Mouse (Mus musculus) kidney, embryonic 16.5 days (tissue): ENCODE data around the gene Kcnq1. TPM values are rescaled to one million over a fixed set of nuclear protein-coding genes. Genes with fewer than 3 reads are reported as not detected.

Experiments used
- ATAC-seq: fragments of 200-750 bp; cut with Nextera tagmentation; 2 replicates; pipeline ENCODE4 v1.8.0; 2017; ENCODE audit warnings: moderate TSS enrichment; ENCODE audit not compliant: low FRiP score, low TSS enrichment
- H3K27ac ChIP-seq: fragments of 300-500 bp; sonication (generic); 2 replicates; pipeline ENCODE4 v1.5.1; 2014; ENCODE audit warnings: low read length
- H3K27me3 ChIP-seq: fragments of 300-500 bp; sonication (generic); 2 replicates; pipeline ENCODE4 v1.6.1; 2014; ENCODE audit warnings: low read length, control low read depth, mixed read lengths; ENCODE audit not compliant: insufficient read depth
- H3K36me3 ChIP-seq: fragments of 300-500 bp; sonication (generic); 2 replicates; pipeline ENCODE4 v1.6.1; 2014; ENCODE audit warnings: low read length, control low read depth, mixed read lengths; ENCODE audit not compliant: insufficient read depth
- H3K4me1 ChIP-seq: fragments of 300-500 bp; sonication (generic); 2 replicates; pipeline ENCODE4 v1.6.1; 2014; ENCODE audit warnings: low read length, control low read depth, mixed read lengths; ENCODE audit not compliant: insufficient read depth
- H3K4me2 ChIP-seq: fragments of 300-500 bp; sonication (generic); replicated peaks from 2 replicates; pipeline ENCODE4 v1.6.1; 2014; ENCODE audit warnings: low read depth, low read length
- H3K4me3 ChIP-seq: fragments of 300-500 bp; sonication (generic); 2 replicates; pipeline ENCODE4 v1.5.1; 2014; ENCODE audit warnings: mild to moderate bottlenecking, low read length
- H3K9ac ChIP-seq: fragments of 300-500 bp; sonication (generic); replicated peaks from 2 replicates; pipeline ENCODE4 v1.6.1; 2014; ENCODE audit warnings: low read length
- H3K9me3 ChIP-seq: fragments of 300-500 bp; sonication (generic); 2 replicates; pipeline ENCODE4 v1.6.1; 2016; ENCODE audit warnings: low read length, control low read depth
- WGBS: fragments of 180-500 bp; shearing (Covaris S2); extraction: QIAGEN DNeasy Blood & Tissue Kit; methylation state at CpG from one replicate; pipeline ENCODE4 v1.1.7; 2014; 5-methylcytosine and 5-hydroxymethylcytosine counted together
- polyA plus RNA-seq: library from polyadenylated mRNA; unstranded; fragments of >200 nt; fragmentation: Nextera tagmentation; extraction: Ambion mirVana; gene quantifications from 2 replicates; pipeline ENCODE4 v1.2.1, GENCODE M21; 2015

The Kcnq1 gene
- polyA plus RNA-seq, 1 experiment from 2014 or later, result 9.8 TPM

- Histone ChIP-seq H3K9ac (no peak overlapping the region), H3K4me3 (no peak overlapping the region), H3K36me3 (no peaks in the 10 kb centered on the region), H3K4me2 (no peak overlapping the region), H3K9me3 (no peaks in the 10 kb centered on the region), H3K27ac (no peak overlapping the region), H3K4me1 (peaks cover 36% of the 10 kb centered on the region), H3K27me3 (no peaks in the 10 kb centered on the region)
- no peak for ATAC-seq
- 47% methylated on average over 14 of the region's 14 CpGs for whole genome bisulfite sequencing
These were observed 223.1 kb downstream of the Kcnq1 start for GRCm38 (mm10) chr7:143329110-143329810.

GRCm38 (mm10) chr7:143333040-143333439 lies 226.9 kb downstream of the Kcnq1 start:
- no peak overlapping the region for H3K9ac ChIP-seq
- H3K4me1 ChIP-seq, result peaks cover 21% of the 10 kb centered on the region
- no peak overlapping the region for H3K27ac ChIP-seq
- no peaks in the 10 kb centered on the region for H3K27me3 ChIP-seq
- H3K9me3 ChIP-seq, result no peaks in the 10 kb centered on the region
- H3K36me3 ChIP-seq, result no peaks in the 10 kb centered on the region
- H3K4me2 ChIP-seq, result no peak overlapping the region
- H3K4me3 ChIP-seq, result no peak overlapping the region
- no peak for ATAC-seq
- WGBS, result 37% methylated on average over 8 of the region's 8 CpGs

- ATAC-seq, result peak; percentile 68
- H3K27me3 ChIP-seq, result no peaks in the 10 kb centered on the region
- no peak overlapping the region for H3K4me2 ChIP-seq
- no peak overlapping the region for H3K9ac ChIP-seq
- H3K4me3 ChIP-seq, result no peak overlapping the region
- H3K27ac ChIP-seq, result 0 out of 2 replicates have a peak overlapping the region, but pooled peaks have one; percentile 35
- no peaks in the 10 kb centered on the region for H3K9me3 ChIP-seq
- no peaks in the 10 kb centered on the region for H3K36me3 ChIP-seq
- 21% methylated on average over 4 of the region's 4 CpGs for WGBS
- H3K4me1 ChIP-seq, result peaks cover 18% of the 10 kb centered on the region
These were observed 227.4 kb downstream of the Kcnq1 start for GRCm38 (mm10) chr7:143333604-143334003.

GRCm38 (mm10) chr7:143338690-143339089 lies 232.5 kb downstream of the Kcnq1 start:
- no peak overlapping the region for H3K4me3 ChIP-seq
- 60% methylated on average over 4 of the region's 4 CpGs for WGBS
- H3K9me3 ChIP-seq, result no peaks in the 10 kb centered on the region
- H3K36me3 ChIP-seq, result no peaks in the 10 kb centered on the region
- ATAC-seq, result peak; percentile 49; the same call in 1 of the 2 replicates
- H3K27ac ChIP-seq, result no peak overlapping the region
- H3K27me3 ChIP-seq, result no peaks in the 10 kb centered on the region
- H3K4me2 ChIP-seq, result no peak overlapping the region
- no peak overlapping the region for H3K9ac ChIP-seq
- H3K4me1 ChIP-seq, result peaks cover 25% of the 10 kb centered on the region

GRCm38 (mm10) chr7:143340601-143341281 lies 234.6 kb downstream of the Kcnq1 start:
- peak; percentile 64 for ATAC-seq
- no peaks in the 10 kb centered on the region for H3K9me3 ChIP-seq
- peaks cover 26% of the 10 kb centered on the region for H3K4me1 ChIP-seq
- H3K36me3 ChIP-seq, result no peaks in the 10 kb centered on the region
- H3K27me3 ChIP-seq, result no peaks in the 10 kb centered on the region
- no peak overlapping the region for H3K27ac ChIP-seq
- WGBS, result 31% methylated on average over 15 of the region's 15 CpGs
- no peak overlapping the region for H3K4me2 ChIP-seq
- no peak overlapping the region for H3K9ac ChIP-seq
- H3K4me3 ChIP-seq, result no peak overlapping the region

- Histone ChIP-seq H3K4me3 (no peak overlapping the region), H3K4me1 (peaks cover 26% of the 10 kb centered on the region), H3K27me3 (no peaks in the 10 kb centered on the region), H3K9ac (no peak overlapping the region), H3K36me3 (no peaks in the 10 kb centered on the region), H3K9me3 (no peaks in the 10 kb centered on the region), H3K27ac (no peak overlapping the region), H3K4me2 (no peak overlapping the region)
- ATAC-seq, result no peak
- 67% methylated on average over 3 of the region's 3 CpGs for WGBS
These were observed 235.3 kb downstream of the Kcnq1 start for GRCm38 (mm10) chr7:143341301-143341980.

GRCm38 (mm10) chr7:143343781-143344306 lies 237.7 kb downstream of the Kcnq1 start:
- no peaks in the 10 kb centered on the region for H3K36me3 ChIP-seq
- peaks cover 26% of the 10 kb centered on the region for H3K4me1 ChIP-seq
- no peak overlapping the region for H3K27ac ChIP-seq
- peak overlapping the region; percentile 42; the same call in 1 of the 2 replicates for H3K9ac ChIP-seq
- no peak overlapping the region for H3K4me3 ChIP-seq
- no peaks in the 10 kb centered on the region for H3K27me3 ChIP-seq
- peak overlapping the region; percentile 16; the same call in 1 of the 2 replicates for H3K4me2 ChIP-seq
- H3K9me3 ChIP-seq, result no peaks in the 10 kb centered on the region
- ATAC-seq, result no peak
- 12% methylated on average over 12 of the region's 12 CpGs for WGBS

GRCm38 (mm10) chr7:143349287-143349686 lies 243.1 kb downstream of the Kcnq1 start:
- Histone ChIP-seq H3K27ac (no peak overlapping the region), H3K4me3 (no peak overlapping the region), H3K36me3 (no peaks in the 10 kb centered on the region), H3K9me3 (no peaks in the 10 kb centered on the region), H3K9ac (no peak overlapping the region), H3K27me3 (no peaks in the 10 kb centered on the region), H3K4me1 (no peaks in the 10 kb centered on the region; the same call in 1 of the 2 replicates), H3K4me2 (no peak overlapping the region)
- ATAC-seq, result no peak
- 49% methylated on average over 7 of the region's 7 CpGs for WGBS

GRCm38 (mm10) chr7:143349848-143350247 lies 243.7 kb downstream of the Kcnq1 start:
- ATAC-seq, result no peak
- H3K27me3 ChIP-seq, result no peaks in the 10 kb centered on the region
- no peaks in the 10 kb centered on the region for H3K9me3 ChIP-seq
- H3K9ac ChIP-seq, result no peak overlapping the region
- no peaks in the 10 kb centered on the region for H3K36me3 ChIP-seq
- H3K4me3 ChIP-seq, result no peak overlapping the region
- WGBS, result 72% methylated on average over 1 of the region's 1 CpGs
- no peak overlapping the region for H3K27ac ChIP-seq
- H3K4me2 ChIP-seq, result no peak overlapping the region
- H3K4me1 ChIP-seq, result no peaks in the 10 kb centered on the region
